Mouse (Mus musculus): Measurements from ENCODE around the gene Gpt2.
A peak's percentile ranks its signal among the peaks of the same experiment; 100 is the strongest.

The Gpt2 gene

GRCm38 (mm10) chr8:85487906-85488620 lies 4.3 kb upstream of the Gpt2 start:
- no peak for DNase-seq (ENCODE audit: low spot score in 2 of 2)

GRCm38 (mm10) chr8:85488631-85489030 lies 3.7 kb upstream of the Gpt2 start:
- no peak for DNase-seq (ENCODE audit: low spot score in 2 of 2)

GRCm38 (mm10) chr8:85489546-85489945 lies 2.8 kb upstream of the Gpt2 start:
- DNase-seq (ENCODE audit: low spot score in 2 of 2): no peak

GRCm38 (mm10) chr8:85492940-85493931 lies 860 bp downstream of the Gpt2 start:
- peak; percentile 9 to 15 for DNase-seq (ENCODE audit: low spot score in 2 of 2)

GRCm38 (mm10) chr8:85496125-85496524 lies 3.7 kb downstream of the Gpt2 start:
- no peak for DNase-seq (ENCODE audit: low spot score in 2 of 2)

GRCm38 (mm10) chr8:85496778-85497177 lies 4.4 kb downstream of the Gpt2 start:
- DNase-seq (ENCODE audit: low spot score in 2 of 2): no peak

GRCm38 (mm10) chr8:85498577-85498976 lies 6.2 kb downstream of the Gpt2 start:
- DNase-seq (ENCODE audit: low spot score in 2 of 2): no peak

- no peak for DNase-seq (ENCODE audit: low spot score in 2 of 2)
Observed at GRCm38 (mm10) chr8:85500460-85500859, 8.1 kb downstream of the Gpt2 start.

- no peak for DNase-seq (ENCODE audit: low spot score in 2 of 2)
Observed at GRCm38 (mm10) chr8:85500955-85501685, 8.7 kb downstream of the Gpt2 start.

GRCm38 (mm10) chr8:85502381-85502780 lies 10.0 kb downstream of the Gpt2 start:
- no peak for DNase-seq (ENCODE audit: low spot score in 2 of 2)

- DNase-seq (ENCODE audit: low spot score in 2 of 2): no peak
Observed at GRCm38 (mm10) chr8:85503065-85503464, 10.7 kb downstream of the Gpt2 start.

GRCm38 (mm10) chr8:85504704-85505103 lies 12.3 kb downstream of the Gpt2 start:
- DNase-seq (ENCODE audit: low spot score in 2 of 2): no peak

- no peak for DNase-seq (ENCODE audit: low spot score in 2 of 2)
Observed at GRCm38 (mm10) chr8:85506620-85507019, 14.2 kb downstream of the Gpt2 start.

GRCm38 (mm10) chr8:85508661-85509060 lies 16.3 kb downstream of the Gpt2 start:
- DNase-seq (ENCODE audit: low spot score in 2 of 2): no peak

- DNase-seq (ENCODE audit: low spot score in 2 of 2): no peak
Observed at GRCm38 (mm10) chr8:85512234-85512633, 19.9 kb downstream of the Gpt2 start.

- no peak for DNase-seq (ENCODE audit: low spot score in 2 of 2)
Observed at GRCm38 (mm10) chr8:85513283-85513682, 20.9 kb downstream of the Gpt2 start.

GRCm38 (mm10) chr8:85515391-85515790 lies 23.0 kb downstream of the Gpt2 start:
- DNase-seq (ENCODE audit: low spot score in 2 of 2): no peak

GRCm38 (mm10) chr8:85517336-85517735 lies 25.0 kb downstream of the Gpt2 start:
- no peak for DNase-seq (ENCODE audit: low spot score in 2 of 2)

GRCm38 (mm10) chr8:85517956-85518355 lies 25.6 kb downstream of the Gpt2 start:
- DNase-seq (ENCODE audit: low spot score in 2 of 2): no peak

GRCm38 (mm10) chr8:85520586-85520985 lies 28.2 kb downstream of the Gpt2 start:
- no peak for DNase-seq (ENCODE audit: low spot score in 2 of 2)

GRCm38 (mm10) chr8:85521332-85521731 lies 29.0 kb downstream of the Gpt2 start:
- DNase-seq (ENCODE audit: low spot score in 2 of 2): no peak

GRCm38 (mm10) chr8:85524086-85524485 lies 31.7 kb downstream of the Gpt2 start:
- no peak for DNase-seq (ENCODE audit: low spot score in 2 of 2)
